Mouse (Mus musculus): ENCODE data around the gene Dcaf4. TPM values are rescaled to one million over a fixed set of nuclear protein-coding genes. Genes with fewer than 3 reads are reported as not detected.
A peak's percentile ranks its signal among the peaks of the same experiment; 100 is the strongest.

Dcaf4 gene
- polyA plus RNA-seq, 1 experiment from 2014 or later = 35.7 TPM

- H3K9ac ChIP-seq (replicated peaks; ENCODE audit: low read depth, low read length) = no peak overlapping the region
- ATAC-seq (ENCODE audit: insufficient number of reproducible peaks, insufficient read depth, low FRiP score, low read depth) = no peak
- H3K27me3 ChIP-seq (ENCODE audit: control insufficient read depth, insufficient read depth, low read length) = 0 out of 2 replicates have a peak, but pooled peaks cover 8% of the 10 kb centered on the region
- H3K4me3 ChIP-seq (ENCODE audit: low read depth, low read length) = no peak overlapping the region
- no peak overlapping the region for H3K4me2 ChIP-seq (replicated peaks; ENCODE audit: low read depth, low read length)
- H3K4me1 ChIP-seq (ENCODE audit: control insufficient read depth, insufficient read depth, low read length) = no peaks in the 10 kb centered on the region; the same call in 1 of the 2 replicates
- H3K9me3 ChIP-seq (ENCODE audit: control insufficient read depth, low read depth, low read length) = no peaks in the 10 kb centered on the region
- no peaks in the 10 kb centered on the region for H3K36me3 ChIP-seq (ENCODE audit: control insufficient read depth, insufficient read depth, low read length)
- H3K27ac ChIP-seq (ENCODE audit: low read length) = no peak overlapping the region
- 45% methylated on average over 5 of the region's 5 CpGs for WGBS
Measured at GRCm38 (mm10) chr12:83483653-83484052, 36.6 kb upstream of the Dcaf4 start.

GRCm38 (mm10) chr12:83484855-83485745 is 35.2 kb upstream of the Dcaf4 start:
- 0 out of 2 replicates have a peak, but pooled peaks cover 8% of the 10 kb centered on the region for H3K27me3 ChIP-seq (ENCODE audit: control insufficient read depth, insufficient read depth, low read length)
- H3K36me3 ChIP-seq (ENCODE audit: control insufficient read depth, insufficient read depth, low read length) = no peaks in the 10 kb centered on the region
- H3K4me2 ChIP-seq (replicated peaks; ENCODE audit: low read depth, low read length) = peak overlapping the region; percentile 99
- H3K9me3 ChIP-seq (ENCODE audit: control insufficient read depth, low read depth, low read length) = no peaks in the 10 kb centered on the region
- H3K4me3 ChIP-seq (ENCODE audit: low read depth, low read length) = peak overlapping the region; percentile 51
- 2% methylated on average over 24 of the region's 24 CpGs for WGBS
- no peak for ATAC-seq (ENCODE audit: insufficient number of reproducible peaks, insufficient read depth, low FRiP score, low read depth)
- H3K27ac ChIP-seq (ENCODE audit: low read length) = no peak overlapping the region
- H3K4me1 ChIP-seq (ENCODE audit: control insufficient read depth, insufficient read depth, low read length) = no peaks in the 10 kb centered on the region; the same call in 1 of the 2 replicates
- no peak overlapping the region; the same call in 1 of the 2 replicates for H3K9ac ChIP-seq (replicated peaks; ENCODE audit: low read depth, low read length)

GRCm38 (mm10) chr12:83485911-83486670 is 34.2 kb upstream of the Dcaf4 start:
- H3K4me2 ChIP-seq (replicated peaks; ENCODE audit: low read depth, low read length) = peak overlapping the region; percentile 99
- H3K27me3 ChIP-seq (ENCODE audit: control insufficient read depth, insufficient read depth, low read length) = 0 out of 2 replicates have a peak, but pooled peaks cover 8% of the 10 kb centered on the region
- no peak overlapping the region for H3K27ac ChIP-seq (ENCODE audit: low read length)
- ATAC-seq (ENCODE audit: insufficient number of reproducible peaks, insufficient read depth, low FRiP score, low read depth) = no peak
- under 1% methylated on average over 53 of the region's 53 CpGs for WGBS
- no peaks in the 10 kb centered on the region; the same call in 1 of the 2 replicates for H3K4me1 ChIP-seq (ENCODE audit: control insufficient read depth, insufficient read depth, low read length)
- H3K4me3 ChIP-seq (ENCODE audit: low read depth, low read length) = peak overlapping the region; percentile 51
- peak overlapping the region; percentile 39; the same call in 1 of the 2 replicates for H3K9ac ChIP-seq (replicated peaks; ENCODE audit: low read depth, low read length)
- no peaks in the 10 kb centered on the region for H3K9me3 ChIP-seq (ENCODE audit: control insufficient read depth, low read depth, low read length)
- no peaks in the 10 kb centered on the region for H3K36me3 ChIP-seq (ENCODE audit: control insufficient read depth, insufficient read depth, low read length)

GRCm38 (mm10) chr12:83486671-83487461 is 33.4 kb upstream of the Dcaf4 start:
- peak overlapping the region; percentile 39 for H3K9ac ChIP-seq (replicated peaks; ENCODE audit: low read depth, low read length)
- H3K27me3 ChIP-seq (ENCODE audit: control insufficient read depth, insufficient read depth, low read length) = 0 out of 2 replicates have a peak, but pooled peaks cover 8% of the 10 kb centered on the region
- WGBS = under 1% methylated on average over 72 of the region's 73 CpGs
- H3K4me1 ChIP-seq (ENCODE audit: control insufficient read depth, insufficient read depth, low read length) = no peaks in the 10 kb centered on the region; the same call in 1 of the 2 replicates
- H3K27ac ChIP-seq (ENCODE audit: low read length) = peak overlapping the region; percentile 8; the same call in 1 of the 2 replicates
- no peaks in the 10 kb centered on the region for H3K36me3 ChIP-seq (ENCODE audit: control insufficient read depth, insufficient read depth, low read length)
- no peak for ATAC-seq (ENCODE audit: insufficient number of reproducible peaks, insufficient read depth, low FRiP score, low read depth)
- H3K4me3 ChIP-seq (ENCODE audit: low read depth, low read length) = peak overlapping the region; percentile 51
- peak overlapping the region; percentile 99 for H3K4me2 ChIP-seq (replicated peaks; ENCODE audit: low read depth, low read length)
- no peaks in the 10 kb centered on the region for H3K9me3 ChIP-seq (ENCODE audit: control insufficient read depth, low read depth, low read length)

GRCm38 (mm10) chr12:83487476-83487991 is 32.7 kb upstream of the Dcaf4 start, which contains the start of gene Dpf3:
TSS of gene Dpf3 (minus strand) at chr12:83487716.
- peak within 1 kb of the TSS; percentile 39 for H3K9ac ChIP-seq (replicated peaks; ENCODE audit: low read depth, low read length)
- H3K9me3 ChIP-seq (ENCODE audit: control insufficient read depth, low read depth, low read length) = no peaks in the 10 kb centered on the region
- H3K4me1 ChIP-seq (ENCODE audit: control insufficient read depth, insufficient read depth, low read length) = no peaks in the 10 kb centered on the region; the same call in 1 of the 2 replicates
- ATAC-seq (ENCODE audit: insufficient number of reproducible peaks, insufficient read depth, low FRiP score, low read depth) = peak; percentile 97
- peak within 1 kb of the TSS; percentile 99 for H3K4me2 ChIP-seq (replicated peaks; ENCODE audit: low read depth, low read length)
- 0 out of 2 replicates have a peak, but pooled peaks cover 8% of the 10 kb centered on the region for H3K27me3 ChIP-seq (ENCODE audit: control insufficient read depth, insufficient read depth, low read length)
- WGBS = under 1% methylated on average over 31 of the region's 31 CpGs
- peak within 1 kb of the TSS; percentile 51 for H3K4me3 ChIP-seq (ENCODE audit: low read depth, low read length)
- H3K27ac ChIP-seq (ENCODE audit: low read length) = peak within 1 kb of the TSS; percentile 8; the same call in 1 of the 2 replicates
- no peaks in the 10 kb centered on the region for H3K36me3 ChIP-seq (ENCODE audit: control insufficient read depth, insufficient read depth, low read length)

- Histone ChIP-seq H3K4me3 (ENCODE audit: low read depth, low read length) (peak overlapping the region; percentile 51), H3K4me2 (replicated peaks; ENCODE audit: low read depth, low read length) (peak overlapping the region; percentile 99), H3K9ac (replicated peaks; ENCODE audit: low read depth, low read length) (0 out of 2 replicates have a peak overlapping the region, but pooled peaks have one; percentile 22), H3K4me1 (ENCODE audit: control insufficient read depth, insufficient read depth, low read length) (no peaks in the 10 kb centered on the region; the same call in 1 of the 2 replicates), H3K27me3 (ENCODE audit: control insufficient read depth, insufficient read depth, low read length) (0 out of 2 replicates have a peak, but pooled peaks cover 8% of the 10 kb centered on the region), H3K9me3 (ENCODE audit: control insufficient read depth, low read depth, low read length) (no peaks in the 10 kb centered on the region), H3K36me3 (ENCODE audit: control insufficient read depth, insufficient read depth, low read length) (no peaks in the 10 kb centered on the region), H3K27ac (ENCODE audit: low read length) (no peak overlapping the region)
- WGBS = under 1% methylated on average over 29 of the region's 29 CpGs
- no peak for ATAC-seq (ENCODE audit: insufficient number of reproducible peaks, insufficient read depth, low FRiP score, low read depth)
Measured at GRCm38 (mm10) chr12:83488211-83488941, 31.9 kb upstream of the Dcaf4 start.

- Histone ChIP-seq H3K4me1 (ENCODE audit: control insufficient read depth, insufficient read depth, low read length) (no peaks in the 10 kb centered on the region; the same call in 1 of the 2 replicates), H3K27ac (ENCODE audit: low read length) (no peak overlapping the region), H3K27me3 (ENCODE audit: control insufficient read depth, insufficient read depth, low read length) (0 out of 2 replicates have a peak, but pooled peaks cover 3% of the 10 kb centered on the region), H3K4me2 (replicated peaks; ENCODE audit: low read depth, low read length) (no peak overlapping the region), H3K36me3 (ENCODE audit: control insufficient read depth, insufficient read depth, low read length) (no peaks in the 10 kb centered on the region), H3K9ac (replicated peaks; ENCODE audit: low read depth, low read length) (no peak overlapping the region), H3K9me3 (ENCODE audit: control insufficient read depth, low read depth, low read length) (no peaks in the 10 kb centered on the region), H3K4me3 (ENCODE audit: low read depth, low read length) (no peak overlapping the region)
- no peak for ATAC-seq (ENCODE audit: insufficient number of reproducible peaks, insufficient read depth, low FRiP score, low read depth)
- 26% methylated on average over 2 of the region's 2 CpGs for WGBS
Measured at GRCm38 (mm10) chr12:83489748-83490147, 30.5 kb upstream of the Dcaf4 start.
